Mouse (Mus musculus): ENCODE results near the gene Gnb1. TPM values are rescaled to one million over a fixed set of nuclear protein-coding genes. Genes with fewer than 3 reads are reported as not detected.

The Gnb1 gene
- total and polyA plus RNA-seq, 3 experiments, result 147 to 257 (median 151) TPM

DNA sequence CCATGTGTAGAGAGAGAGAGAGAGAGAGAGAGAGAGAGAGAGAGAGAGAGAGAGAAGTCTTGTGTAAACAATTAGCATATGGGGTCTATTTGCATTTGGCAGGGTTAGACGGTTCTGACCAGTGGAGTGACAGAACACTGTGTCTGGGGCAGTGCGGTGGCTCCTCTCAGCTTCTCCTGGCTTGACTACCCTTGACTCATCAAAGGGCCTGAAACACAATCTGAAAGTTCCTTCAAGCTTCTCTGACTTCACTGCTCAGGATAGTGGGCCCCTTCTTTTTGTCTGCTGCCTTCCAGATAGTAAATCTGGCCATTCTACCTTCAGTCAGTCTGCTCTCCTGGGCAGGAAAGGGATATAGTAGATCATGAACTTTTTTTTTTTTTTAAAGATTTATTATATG, 115.7 kb downstream of the Gnb1 start:
- intact Hi-C loops (cut with DNase I), result no loop called here
- Histone ChIP-seq H3K79me2 (replicated peaks; ENCODE audit: control insufficient read depth, insufficient read depth, low read length) (no peaks in the 10 kb centered on the region), H3K9ac (ENCODE audit: low read depth, low read length) (no peak overlapping the region), H3K27me3 (ENCODE audit: control insufficient read depth, insufficient read depth, low read length) (no peaks in the 10 kb centered on the region), H3K4me3 (no peak overlapping the region), H3K36me3 (ENCODE audit: control insufficient read depth, insufficient read depth, low read length) (peaks cover 3% of the 10 kb centered on the region; the same call in 1 of the 2 replicates), H3K4me1 (ENCODE audit: control insufficient read depth, insufficient read depth, low read length) (no peaks in the 10 kb centered on the region), H3K27ac (no peak overlapping the region)
- no peak for TF ChIP-seq POLR2A (IDR thresholded peaks at IDR 0.05; ENCODE audit: insufficient read depth, low read depth, low read length)
- no peak for TF ChIP-seq EP300 (IDR thresholded peaks at IDR 0.05; ENCODE audit: insufficient read depth, low read depth, low read length)
- no peak for TF ChIP-seq CTCF (IDR thresholded peaks at IDR 0.05)
- DNase-seq, result no peak
- WGBS, result 86% methylated on average over 2 of the region's 2 CpGs

Other genes with a start within 250 kb of the Gnb1 start
- 10 to 100 TPM; 14.4 to 16.7 TPM for gene Faap20, start 241.6 kb upstream of the Gnb1 start, total RNA-seq (2021)
- 26.7 and 30.3 TPM in 2 replicates for gene Faap20, start 241.6 kb upstream of the Gnb1 start, polyA plus RNA-seq (2012; rRNA removed)
- 1 to 10 TPM; 2.3 to 2.6 TPM for gene Prkcz, start 130.0 kb upstream of the Gnb1 start, total RNA-seq (2021)
- gene Prkcz, start 130.0 kb upstream of the Gnb1 start, polyA plus RNA-seq (2012; rRNA removed), result 1.5 and 2.3 TPM in 2 replicates
- gene Gabrd, start 93.2 kb upstream of the Gnb1 start, total RNA-seq (2021), result not detected
- gene Gabrd, start 93.2 kb upstream of the Gnb1 start, polyA plus RNA-seq (2012; rRNA removed), result 0.06 and 0.32 TPM in 2 replicates
- gene Cfap74, start 82.2 kb upstream of the Gnb1 start, total RNA-seq (2021), result under 1 TPM; 0.26 to 0.32 TPM
- gene Cfap74, start 82.2 kb upstream of the Gnb1 start, polyA plus RNA-seq (2012; rRNA removed), result 0.67 and 0.78 TPM in 2 replicates
- gene Tmem52, start 22.2 kb upstream of the Gnb1 start, total RNA-seq (2021), result 10 to 100 TPM in 1 of 2 experiments, 1 to 10 TPM in 1; 7.0 to 11.2 TPM
- 2.1 and 4.8 TPM in 2 replicates for gene Tmem52, start 22.2 kb upstream of the Gnb1 start, polyA plus RNA-seq (2012; rRNA removed)
- gene Nadk, start 71.0 kb downstream of the Gnb1 start, total RNA-seq (2021), result 10 to 100 TPM; 28.4 to 33.2 TPM
- 42.0 and 49.5 TPM in 2 replicates for gene Nadk, start 71.0 kb downstream of the Gnb1 start, polyA plus RNA-seq (2012; rRNA removed)
- 1 to 10 TPM; 6.3 to 8.2 TPM for gene Slc35e2, start 110.1 kb downstream of the Gnb1 start, total RNA-seq (2021)
- gene Slc35e2, start 110.1 kb downstream of the Gnb1 start, polyA plus RNA-seq (2012; rRNA removed), result 4.1 and 7.2 TPM in 2 replicates
- 10 to 100 TPM; 29.3 to 30.2 TPM for gene Cdk11b, start 133.5 kb downstream of the Gnb1 start, total RNA-seq (2021)
- 17.4 and 20.5 TPM in 2 replicates for gene Cdk11b, start 133.5 kb downstream of the Gnb1 start, polyA plus RNA-seq (2012; rRNA removed)
- not detected for gene Gm10563, start 154.0 kb downstream of the Gnb1 start, total RNA-seq (2021)
- gene Gm10563, start 154.0 kb downstream of the Gnb1 start, polyA plus RNA-seq (2012; rRNA removed), result not detected in 2 replicates
- gene Mmp23, start 162.0 kb downstream of the Gnb1 start, total RNA-seq (2021), result 1 to 10 TPM; 7.3 to 7.5 TPM
- 20.7 and 27.0 TPM in 2 replicates for gene Mmp23, start 162.0 kb downstream of the Gnb1 start, polyA plus RNA-seq (2012; rRNA removed)
- 10 to 100 TPM; 24.9 to 25.7 TPM for gene Mib2, start 177.8 kb downstream of the Gnb1 start, total RNA-seq (2021)
- 35.8 and 38.2 TPM in 2 replicates for gene Mib2, start 177.8 kb downstream of the Gnb1 start, polyA plus RNA-seq (2012; rRNA removed)
- gene Fndc10, start 203.0 kb downstream of the Gnb1 start, total RNA-seq (2021), result 1 to 10 TPM; 1.2 to 1.5 TPM
- gene Fndc10, start 203.0 kb downstream of the Gnb1 start, polyA plus RNA-seq (2012; rRNA removed), result 3.5 and 3.9 TPM in 2 replicates
- gene Ssu72, start 213.4 kb downstream of the Gnb1 start, total RNA-seq (2021), result 10 to 100 TPM; 43.6 to 51.6 TPM
- gene Ssu72, start 213.4 kb downstream of the Gnb1 start, polyA plus RNA-seq (2012; rRNA removed), result 51.7 and 60.9 TPM in 2 replicates
- under 1 TPM; 0.26 to 0.32 TPM for gene Tmem240, start 243.4 kb downstream of the Gnb1 start, total RNA-seq (2021)
- 0.33 and 0.59 TPM in 2 replicates for gene Tmem240, start 243.4 kb downstream of the Gnb1 start, polyA plus RNA-seq (2012; rRNA removed)

All from heart, adult 2 months (tissue).